In genomic region chr17:90594798-90595533, GRCm38 (mm10) we compare ENCODE assay signal across 26 mouse cellular contexts.
DNase-seq lines count a peak whose midpoint lies in the region; ATAC-seq and TF ChIP-seq lines count a peak whose summit lies in the region.
"Had no signal": no experiment of that assay in that cellular context is flagged by ENCODE, and none has a peak within 500 bp of the region (broad histone marks: within the 10 kb centered on the region; RNA-seq: fewer than 3 reads in every experiment).

No protein-coding gene starts in this region.

- H3K9ac ChIP-seq in midbrain, postnatal 0 days (replicated peaks; ENCODE audit: low read length, poor library complexity, severe bottlenecking) = no peak overlapping the region
- H3K9ac ChIP-seq: embryonic facial prominence, embryonic 12.5 days; heart, embryonic 12.5 days; kidney, embryonic 15.5 days; limb, embryonic 13.5 days; liver, embryonic 14.5 days; lung, embryonic 15.5 days had no signal

- DNase-seq in frontal cortex, postnatal 10 days (ENCODE audit: low spot score in 2 of 2) = no peak
- DNase-seq in midbrain, embryonic 10.5 days (ENCODE audit: low spot score) = no peak
- DNase-seq in midbrain, postnatal 0 days (ENCODE audit: low spot score) = no peak
- DNase-seq in brain, adult 2 months (ENCODE audit: low read depth, low spot score) = peak; percentile 70
- DNase-seq in layer of hippocampus, adult 9-11 months = peak; percentile 79
- DNase-seq in adrenal gland, postnatal 4 days (ENCODE audit: low spot score in 2 of 2) = no peak
- DNase-seq: adrenal gland, postnatal 36 days; cerebellum, adult 2 months; cerebellum, postnatal 36 days; gastrocnemius, postnatal 10 days; heart, adult 11 months; heart, postnatal 14 days; kidney, postnatal 4 days; right cerebral cortex, postnatal 4 days had no signal

- H3K27ac ChIP-seq in midbrain, embryonic 10.5 days (replicated peaks) = peak overlapping the region; percentile 68; the same call in 1 of the 2 replicates
- H3K27ac ChIP-seq in midbrain, postnatal 0 days (ENCODE audit: low read depth, low read length) = no peak overlapping the region
- H3K27ac ChIP-seq: embryonic facial prominence, embryonic 12.5 days; hindbrain, postnatal 0 days; kidney, embryonic 15.5 days; limb, embryonic 13.5 days; liver, embryonic 14.5 days; lung, embryonic 15.5 days; macrophage; stomach, postnatal 0 days had no signal

- TF ChIP-seq CTCF in midbrain, postnatal 0 days (IDR thresholded peaks at IDR 0.05) = no peak

- 53% methylated on average over 9 of the region's 9 CpGs for WGBS in midbrain, embryonic 10.5 days
- WGBS in midbrain, postnatal 0 days = 41% methylated on average over 9 of the region's 9 CpGs

- peaks cover 6% of the 10 kb centered on the region; the same call in 1 of the 2 replicates for H3K9me3 ChIP-seq in midbrain, embryonic 10.5 days (replicated peaks)
- H3K9me3 ChIP-seq in midbrain, postnatal 0 days (ENCODE audit: low read length) = no peaks in the 10 kb centered on the region
- H3K9me3 ChIP-seq: embryonic facial prominence, embryonic 12.5 days; kidney, embryonic 15.5 days; limb, embryonic 13.5 days; lung, embryonic 15.5 days had no signal

- H3K4me1 ChIP-seq in midbrain, embryonic 10.5 days = peaks cover 16% of the 10 kb centered on the region
- no peaks in the 10 kb centered on the region for H3K4me1 ChIP-seq in midbrain, postnatal 0 days (ENCODE audit: insufficient read depth, low read length)
- H3K4me1 ChIP-seq: embryonic facial prominence, embryonic 12.5 days; heart, embryonic 12.5 days; kidney, embryonic 15.5 days; lung, embryonic 15.5 days had no signal

- no peaks in the 10 kb centered on the region for H3K27me3 ChIP-seq in midbrain, embryonic 10.5 days (ENCODE audit: low read depth, poor library complexity, severe bottlenecking)
- no peaks in the 10 kb centered on the region for H3K27me3 ChIP-seq in midbrain, postnatal 0 days (ENCODE audit: insufficient read depth, low read length)
- H3K27me3 ChIP-seq: embryonic facial prominence, embryonic 12.5 days; heart, embryonic 12.5 days; kidney, embryonic 15.5 days; limb, embryonic 13.5 days; lung, embryonic 15.5 days had no signal

- no peak overlapping the region for H3K4me2 ChIP-seq in midbrain, postnatal 0 days (ENCODE audit: low read depth, low read length, poor library complexity, severe bottlenecking)
- H3K4me2 ChIP-seq: embryonic facial prominence, embryonic 12.5 days; heart, embryonic 12.5 days; kidney, embryonic 15.5 days; limb, embryonic 13.5 days; lung, embryonic 15.5 days had no signal

- ATAC-seq in frontal cortex, adult (ENCODE audit: low TSS enrichment) = peak; percentile 80
- ATAC-seq in midbrain, postnatal 0 days (ENCODE audit: low FRiP score) = no peak
- ATAC-seq: hindbrain, postnatal 0 days; intestine, postnatal 0 days had no signal

- no peaks in the 10 kb centered on the region for H3K36me3 ChIP-seq in midbrain, embryonic 10.5 days
- no peaks in the 10 kb centered on the region for H3K36me3 ChIP-seq in midbrain, postnatal 0 days (ENCODE audit: insufficient read depth, low read length)
- H3K36me3 ChIP-seq: embryonic facial prominence, embryonic 12.5 days; heart, embryonic 12.5 days; kidney, embryonic 15.5 days; limb, embryonic 13.5 days; lung, embryonic 15.5 days had no signal

- H3K4me3 ChIP-seq in midbrain, embryonic 10.5 days = no peak overlapping the region
- no peak overlapping the region for H3K4me3 ChIP-seq in midbrain, postnatal 0 days (ENCODE audit: low read depth, low read length)
- H3K4me3 ChIP-seq: embryonic facial prominence, embryonic 12.5 days; erythroblast, embryonic 14.5 days; heart, embryonic 12.5 days; kidney, embryonic 15.5 days; limb, embryonic 13.5 days; lung, embryonic 15.5 days had no signal

Comparison
In these comparisons a context has a peak if more than half of its experiments do, and no peak if none do; other contexts are left out.
1. DNase-seq: peak in brain, adult 2 months (single experiment) and layer of hippocampus, adult 9-11 months (single experiment); none in frontal cortex, postnatal 10 days (0 of 2), midbrain, embryonic 10.5 days (single experiment), midbrain, postnatal 0 days (single experiment) and adrenal gland, postnatal 4 days (0 of 2).